Mouse (Mus musculus) MEL (cell line): ENCODE data around the gene Epb41.
A peak's percentile ranks its signal among the peaks of the same experiment; 100 is the strongest.

Experiments used
- BHLHE40 ChIP-seq: IDR thresholded peaks from 2 replicates; pipeline ENCODE4 v1.6.1; 2012; ENCODE audit warnings: low read depth, mild to moderate bottlenecking, inconsistent platforms, low read length, improper control_type of control experiment, borderline replicate concordance
- CTCF ChIP-seq, 3 experiments: IDR thresholded peaks in 2 of 3; conservative IDR thresholded peaks in 1 of 3; 2 replicates each; pipeline ENCODE4 v1.5.1; 2011 to 2012; ENCODE audit warnings: low read length in 3 of 3, low read depth in 2 of 3, mild to moderate bottlenecking in 2 of 3, improper control_type of control experiment in 1 of 3, inconsistent platforms in 1 of 3, mixed read lengths in 1 of 3, moderate library complexity in 1 of 3; ENCODE audit not compliant: control insufficient read depth in 1 of 3, insufficient read depth in 1 of 3, poor library complexity in 1 of 3, severe bottlenecking in 1 of 3
- EP300 ChIP-seq, 2 experiments: IDR thresholded peaks; 2 replicates each; pipeline ENCODE4 v1.6.1; 2011; ENCODE audit warnings: improper control_type of control experiment in 2 of 2, low read length in 2 of 2, low read depth in 1 of 2, mild to moderate bottlenecking in 1 of 2
- HCFC1 ChIP-seq: IDR thresholded peaks from 2 replicates; pipeline ENCODE4 v1.6.1; 2012; ENCODE audit warnings: low read depth, mild to moderate bottlenecking, inconsistent platforms, low read length, improper control_type of control experiment, moderate library complexity
- MAX ChIP-seq: IDR thresholded peaks from 2 replicates; pipeline ENCODE4 v1.6.1; 2011; ENCODE audit warnings: low read length, improper control_type of control experiment
- MYC ChIP-seq: IDR thresholded peaks from 2 replicates; pipeline ENCODE4 v1.6.1; 2011; ENCODE audit warnings: low read depth, mild to moderate bottlenecking, low read length, improper control_type of control experiment, moderate library complexity
- POLR2A ChIP-seq, 2 experiments: IDR thresholded peaks; 2 replicates each; pipeline ENCODE4 v1.6.1; 2011 to 2012; ENCODE audit warnings: low read length in 2 of 2, mild to moderate bottlenecking in 2 of 2, control low read depth in 1 of 2, improper control_type of control experiment in 1 of 2, low read depth in 1 of 2, moderate library complexity in 1 of 2; ENCODE audit not compliant: control insufficient read depth in 1 of 2, insufficient read depth in 1 of 2, poor library complexity in 1 of 2
- SMC3 ChIP-seq: IDR thresholded peaks from 2 replicates; pipeline ENCODE4 v1.6.1; 2011; ENCODE audit warnings: low read depth, low read length, improper control_type of control experiment
- TAL1 ChIP-seq: IDR thresholded peaks from 2 replicates; pipeline ENCODE4 v1.6.1; 2012; ENCODE audit warnings: mild to moderate bottlenecking, inconsistent platforms, low read length, moderate library complexity, mixed read lengths

- TF ChIP-seq TAL1 (no peak), POLR2A (IDR thresholded peaks at IDR 0.05; ENCODE audit: control insufficient read depth in 1 of 2, insufficient read depth in 1 of 2, low read depth in 1 of 2, low read length in 2 of 2, poor library complexity in 1 of 2) (no peak), MAX (0 out of 2 replicates have a peak, but pooled peaks have one; percentile 7), EP300 (IDR thresholded peaks at IDR 0.05; ENCODE audit: low read depth in 1 of 2, low read length in 2 of 2) (peak in 1 of 2 experiments; percentile 14; a peak in 1 of 4 replicates), SMC3 (no peak), MYC (peak; percentile 41; the same call in 1 of the 2 replicates), HCFC1 (no peak), CTCF (IDR thresholded peaks at IDR 0.05 in 2 of 3, conservative IDR thresholded peaks at IDR 0.05 in 1 of 3; ENCODE audit: control insufficient read depth in 1 of 3, insufficient read depth in 1 of 3, low read depth in 2 of 3, low read length in 3 of 3, poor library complexity in 1 of 3, severe bottlenecking in 1 of 3) (no peak), BHLHE40 (no peak)
Measured at GRCm38 (mm10) chr4:132027167-132027566, 48.0 kb downstream of the Epb41 start.
